Mouse (Mus musculus) thymus, adult 18-20 months (tissue): ENCODE measurements around the gene Gm11492.

ENCODE experiments used
- DNase-seq, 2 experiments: peaks; one replicate each; pipeline ENCODE4 v3.0.0; 2022; ENCODE audit warnings: mixed read lengths in 2 of 2

Gm11492 gene

DNA sequence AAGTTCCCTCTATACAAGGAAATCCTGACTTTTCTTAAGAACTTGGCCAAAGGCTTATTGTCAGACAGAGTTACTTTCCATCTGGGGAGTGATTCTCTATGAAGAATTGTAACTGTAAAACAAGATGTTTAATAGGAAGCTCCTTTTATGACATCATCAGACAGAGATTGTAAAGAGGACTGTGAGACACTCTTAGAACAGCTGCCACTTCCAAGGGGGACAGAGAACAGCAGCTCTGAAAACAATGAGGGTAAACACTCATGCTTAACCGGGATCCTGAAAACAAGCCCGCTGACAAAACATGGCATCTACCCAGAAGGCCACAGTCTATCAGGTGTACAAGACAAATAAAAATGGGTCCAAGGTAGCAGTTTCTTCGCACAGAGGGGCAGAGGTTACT is at the start of gene Gm11492:
TSS of gene Gm11492 (plus strand) at position 153 of the 400 bp plus-strand sequence.
- DNase-seq, result no peak

GRCm38 (mm10) chr11:87519260-87519659 is 47.2 kb upstream of the Gm11492 start:
- DNase-seq, result peak; percentile 10 to 15

DNA sequence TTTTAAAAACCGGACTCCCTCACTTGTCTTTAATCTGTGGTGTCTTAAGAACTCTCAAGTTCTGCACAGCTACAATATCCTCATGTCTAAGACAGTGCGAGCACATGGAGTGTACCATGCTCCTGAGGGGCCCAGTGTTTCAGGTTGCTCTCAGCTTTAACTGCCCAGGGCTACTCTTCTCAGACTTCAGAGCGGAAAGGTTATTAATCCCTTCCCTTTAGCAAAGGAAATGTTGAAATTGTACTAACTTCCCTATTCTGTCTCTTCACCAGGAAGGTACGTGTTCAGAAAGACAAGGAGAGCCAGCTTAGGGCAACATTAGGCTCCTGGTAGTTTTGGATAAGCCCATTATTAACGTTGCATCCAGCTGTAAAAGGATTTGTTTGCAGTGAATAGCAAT is 43.0 kb upstream of the Gm11492 start:
- no peak for DNase-seq

DNA sequence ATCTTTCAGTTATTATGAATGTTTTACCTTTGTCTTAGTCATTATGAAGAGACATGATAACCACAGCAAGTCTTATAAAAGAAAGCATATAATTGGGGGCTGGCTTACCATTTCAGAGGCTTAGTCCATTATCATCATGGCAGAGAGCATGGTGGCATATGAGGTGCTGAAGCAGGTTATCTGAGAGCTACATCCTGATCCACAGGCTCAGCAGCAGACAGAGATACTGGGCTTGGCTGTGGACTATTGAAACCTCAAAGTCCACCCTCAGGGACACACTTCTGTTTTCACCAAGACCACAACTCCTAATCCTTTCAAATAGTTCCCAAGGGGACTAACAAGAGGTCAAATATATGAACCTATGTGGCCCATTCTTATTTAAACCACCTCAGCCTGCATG is 42.5 kb upstream of the Gm11492 start:
- no peak for DNase-seq

DNA sequence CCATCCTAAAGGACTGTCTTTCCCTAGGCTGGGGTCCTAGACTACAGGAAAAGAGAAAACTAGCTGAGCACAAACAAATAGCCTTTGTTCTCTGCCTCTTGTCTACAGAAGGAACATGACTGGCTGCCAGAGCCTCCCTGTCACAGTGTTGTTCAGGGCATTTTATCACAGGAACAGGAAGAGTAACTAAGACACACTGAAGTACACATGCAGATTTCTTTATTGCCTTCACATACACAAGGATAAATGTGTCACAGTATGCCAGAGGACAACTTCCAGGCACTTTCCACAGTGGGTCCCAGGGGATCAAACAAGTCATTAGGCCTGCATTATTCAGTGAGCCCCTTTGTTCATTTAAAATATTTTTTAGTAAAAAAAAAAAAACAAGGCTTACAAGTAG is 41.7 kb upstream of the Gm11492 start:
- DNase-seq, result no peak

GRCm38 (mm10) chr11:87527364-87527763 is 39.1 kb upstream of the Gm11492 start:
- DNase-seq, result no peak

- DNase-seq, result no peak
Measured at GRCm38 (mm10) chr11:87527990-87528389, 38.5 kb upstream of the Gm11492 start.

DNA sequence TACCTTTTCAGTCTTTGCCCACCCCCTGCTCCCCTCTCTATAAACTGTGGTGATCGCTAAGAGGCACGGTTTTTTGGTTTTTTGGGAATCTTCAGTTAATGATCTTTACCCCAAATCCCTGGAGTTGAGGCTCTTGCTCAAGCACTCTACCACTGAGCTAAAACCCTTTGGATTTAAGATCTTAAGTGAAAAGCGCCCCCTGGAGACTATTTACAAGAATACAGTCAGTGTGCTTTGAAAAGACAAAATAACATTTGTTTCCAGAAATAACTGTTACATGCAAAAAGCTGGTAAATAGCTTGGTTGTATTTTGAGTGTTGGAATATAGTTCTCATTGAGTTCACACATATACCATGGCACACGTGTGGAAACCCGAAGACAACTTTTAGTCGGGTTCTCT is 34.8 kb upstream of the Gm11492 start:
- no peak for DNase-seq

GRCm38 (mm10) chr11:87542285-87542684 is 24.2 kb upstream of the Gm11492 start:
- no peak for DNase-seq

- no peak for DNase-seq
Measured at GRCm38 (mm10) chr11:87542906-87543305, 23.5 kb upstream of the Gm11492 start.

GRCm38 (mm10) chr11:87553342-87553741 is 13.1 kb upstream of the Gm11492 start:
- no peak for DNase-seq

DNA sequence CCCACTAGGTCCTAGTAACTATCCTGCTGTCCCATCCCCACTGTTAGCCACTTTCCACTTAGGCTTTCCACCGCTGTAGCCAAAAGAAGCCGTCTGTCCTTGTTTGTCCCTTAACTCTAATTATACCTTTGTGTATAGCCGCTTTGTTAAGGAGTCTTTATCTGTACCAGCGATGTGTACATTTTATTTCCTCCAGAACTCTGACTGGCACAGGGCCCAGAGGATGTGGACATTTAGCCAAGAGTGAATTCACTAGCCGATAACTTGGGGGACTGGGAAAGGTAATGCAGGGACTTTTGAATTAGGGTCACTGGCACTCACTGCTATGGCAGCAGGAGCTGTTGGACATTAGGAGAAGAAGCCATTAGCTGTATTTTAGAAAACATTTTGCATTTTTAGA is 12.1 kb upstream of the Gm11492 start:
- DNase-seq, result no peak

DNA sequence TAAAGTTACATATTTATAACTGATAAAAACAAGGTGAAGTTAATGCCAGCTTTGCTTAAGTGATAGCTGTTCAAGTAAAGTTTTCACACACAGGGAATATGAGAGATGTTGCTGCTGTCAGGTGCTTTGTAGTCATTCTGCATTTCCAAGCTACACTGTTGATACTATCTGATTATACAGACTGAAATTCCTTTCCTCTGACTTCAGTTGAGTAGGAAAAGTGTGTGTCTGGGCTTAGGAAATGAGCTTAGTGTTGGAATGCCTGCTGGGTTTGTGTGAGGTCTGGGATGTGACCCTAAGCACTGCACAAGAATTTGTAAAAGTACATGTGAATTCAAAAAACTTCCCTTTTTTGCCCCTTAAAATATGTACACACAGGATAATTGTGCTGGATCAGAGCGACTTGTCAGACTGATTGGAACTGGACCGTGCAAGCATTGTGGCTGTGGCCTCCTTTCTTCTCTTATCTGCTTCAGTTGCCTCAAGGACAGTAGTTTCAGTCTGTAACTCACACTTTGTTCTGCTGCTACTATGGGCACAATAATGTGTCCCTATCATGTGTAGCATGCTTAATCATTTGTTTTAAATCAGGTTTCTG is 11.2 kb upstream of the Gm11492 start:
- DNase-seq, result no peak

- no peak for DNase-seq
Measured at GRCm38 (mm10) chr11:87561208-87561607, 5.2 kb upstream of the Gm11492 start.

- no peak for DNase-seq
Measured at GRCm38 (mm10) chr11:87568255-87568953, 2.0 kb downstream of the Gm11492 start, which contains the start of gene Sept4. TSS of gene Sept4 (plus strand) at chr11:87568903.

GRCm38 (mm10) chr11:87570743-87571142 is 4.3 kb downstream of the Gm11492 start:
- no peak for DNase-seq

DNA sequence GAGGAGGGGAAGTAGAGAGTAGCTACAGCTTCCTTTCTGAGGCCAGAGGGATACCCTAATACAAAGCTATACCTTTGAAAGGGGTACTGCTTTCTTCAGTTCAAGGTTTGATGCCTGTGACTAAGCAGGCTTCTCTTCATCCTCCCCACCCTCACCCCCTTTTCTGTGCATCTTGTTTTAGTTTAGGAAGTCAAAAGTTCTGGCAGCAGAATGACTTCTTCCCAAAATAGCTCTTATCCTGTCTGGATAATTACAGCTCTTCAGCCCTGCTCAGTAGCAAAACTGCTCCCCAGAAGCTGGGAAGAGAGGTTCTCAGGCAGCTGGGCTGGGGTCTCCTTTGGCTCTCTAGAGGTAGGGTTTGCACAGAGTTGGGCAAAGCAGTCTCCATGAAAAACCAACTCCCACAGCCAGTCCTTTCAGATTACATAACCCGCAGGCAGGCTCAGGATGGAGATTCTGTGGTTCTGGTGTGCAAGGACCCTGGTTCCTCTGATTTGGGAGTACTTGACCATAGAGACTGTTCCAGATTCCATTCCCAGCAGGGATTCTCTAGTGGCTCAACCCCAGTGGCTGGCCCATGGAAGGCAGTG is 5.0 kb downstream of the Gm11492 start:
- no peak for DNase-seq

GRCm38 (mm10) chr11:87573751-87574150 is 7.3 kb downstream of the Gm11492 start:
- DNase-seq, result no peak

GRCm38 (mm10) chr11:87574520-87575180 is 8.2 kb downstream of the Gm11492 start:
- DNase-seq, result no peak

DNA sequence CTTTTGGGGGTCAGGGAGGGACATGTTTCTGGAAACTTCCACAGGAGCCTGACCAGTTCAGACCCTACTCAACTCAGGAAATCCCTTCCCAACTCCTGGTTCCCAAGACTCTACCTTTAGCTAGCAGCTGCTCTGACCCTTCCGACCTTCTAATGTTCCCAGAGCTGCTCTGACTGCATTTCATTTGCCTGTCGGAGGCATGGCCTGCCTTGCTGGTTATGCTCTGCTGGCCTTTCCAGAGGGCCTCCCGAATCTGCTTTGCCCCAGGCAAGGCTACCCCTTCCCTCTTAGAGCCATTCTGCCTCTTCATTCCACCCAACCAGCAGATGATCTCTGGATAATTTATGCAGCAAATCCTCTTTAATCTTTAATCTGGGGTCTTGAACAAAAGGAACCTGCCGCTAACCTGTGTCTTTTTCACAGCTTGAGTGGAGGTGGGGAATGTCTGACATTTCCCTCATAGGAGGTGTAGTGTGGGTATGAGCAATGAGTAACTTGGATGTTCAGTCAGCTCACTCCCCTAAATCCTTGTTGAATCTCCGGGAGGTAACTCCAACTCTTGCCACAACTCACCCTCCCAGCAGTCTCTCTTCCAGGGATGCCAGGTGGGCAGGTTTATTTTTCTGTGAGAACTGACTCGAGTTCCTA is 11.3 kb downstream of the Gm11492 start:
- no peak for DNase-seq

- peak; percentile 48 to 49 for DNase-seq
Measured at GRCm38 (mm10) chr11:87578249-87578962, 12.0 kb downstream of the Gm11492 start.

DNA sequence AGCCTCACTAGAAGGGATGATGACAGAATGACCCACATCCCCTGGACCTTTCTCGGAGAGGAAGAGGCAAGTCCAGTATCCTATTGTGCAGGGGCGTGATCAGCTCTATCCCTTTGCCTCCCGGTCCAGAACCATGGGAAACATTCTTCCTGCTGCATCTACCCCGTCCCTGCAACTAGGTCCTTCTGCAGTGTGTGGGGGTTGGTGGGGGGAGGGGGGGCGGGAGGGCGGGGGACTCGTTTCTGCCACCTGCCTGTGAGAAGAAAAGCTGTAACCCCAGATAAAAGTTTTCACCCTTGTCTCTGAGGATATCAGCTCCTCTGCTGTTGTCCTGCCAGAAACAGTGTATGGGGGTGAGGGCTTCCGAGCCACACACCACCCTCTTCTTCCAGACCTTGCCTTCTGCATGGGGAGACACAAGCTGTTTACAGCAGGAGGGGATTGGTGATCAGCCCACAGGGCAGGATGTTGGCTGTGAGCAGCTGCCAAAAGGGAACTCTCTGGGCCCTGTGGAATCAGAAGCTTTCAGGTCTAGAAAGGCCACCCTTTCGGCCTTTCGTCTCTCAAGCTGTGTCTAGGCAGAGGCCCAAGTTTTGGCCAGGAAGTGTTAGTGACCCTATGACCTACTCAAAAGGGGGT is 12.6 kb downstream of the Gm11492 start:
- no peak for DNase-seq
